Mouse (Mus musculus): ENCODE results near the gene Utrn.

GRCm38 (mm10) chr10:12643336-12643735 lies 225.8 kb downstream of the Utrn start:
- TF ChIP-seq CTCF (conservative IDR thresholded peaks at IDR 0.05 in 1 of 2, IDR thresholded peaks at IDR 0.05 in 1 of 2; ENCODE audit: low read depth in 2 of 2, low read length in 2 of 2) (peak in 1 of 2 experiments; percentile 41; a peak in 2 of 4 replicates), MAX (IDR thresholded peaks at IDR 0.05; ENCODE audit: low read length) (no peak), POLR2A (IDR thresholded peaks at IDR 0.05; ENCODE audit: low read depth, low read length) (no peak), RAD21 (IDR thresholded peaks at IDR 0.05; ENCODE audit: low read depth, low read length) (peak; percentile 36), CHD2 (IDR thresholded peaks at IDR 0.05; ENCODE audit: low read length) (no peak), IRF4 (IDR thresholded peaks at IDR 0.05; ENCODE audit: low read depth, low read length) (no peak), USF1 (IDR thresholded peaks at IDR 0.05; ENCODE audit: low read depth, low read length) (no peak), ZMIZ1 (IDR thresholded peaks at IDR 0.05; ENCODE audit: low read depth, low read length) (no peak), UBTF (IDR thresholded peaks at IDR 0.05; ENCODE audit: low read depth, low read length) (no peak), BHLHE40 (IDR thresholded peaks at IDR 0.05; ENCODE audit: low read depth, low read length) (no peak), ZC3H11A (IDR thresholded peaks at IDR 0.05; ENCODE audit: low read depth, low read length) (no peak), JUND (conservative IDR thresholded peaks at IDR 0.05; ENCODE audit: low read depth, low read length) (no peak)
